23 mouse cellular contexts compared by ENCODE assay signal in genomic region chr5:129365026-129365425, GRCm38 (mm10).
DNase-seq lines count a peak whose midpoint lies in the region; ATAC-seq and TF ChIP-seq lines count a peak whose summit lies in the region.
"Had no signal": no experiment of that assay in that cellular context is flagged by ENCODE, and none has a peak within 500 bp of the region (broad histone marks: within the 10 kb centered on the region; RNA-seq: fewer than 3 reads in every experiment).

No protein-coding gene starts in this region.

- peak; percentile 50 for DNase-seq in hindbrain, postnatal 0 days (ENCODE audit: low spot score)
- no peak for DNase-seq in hindbrain, embryonic 14.5 days (ENCODE audit: low spot score)
- DNase-seq in midbrain, postnatal 0 days (ENCODE audit: low spot score) = peak; percentile 56
- DNase-seq in midbrain, embryonic 10.5 days (ENCODE audit: low spot score) = no peak
- DNase-seq in testis, postnatal 10 days (ENCODE audit: low spot score) = no peak
- DNase-seq: adrenal gland, adult 8-10 months; adrenal gland, postnatal 25 days; cerebellum, adult 11 months; cerebellum, adult 8-10 months; forebrain, postnatal 0 days; gastrocnemius, adult 2 months; gastrocnemius, postnatal 14 days; heart, adult 11 months had no signal

- no peak for TF ChIP-seq POLR2A in testis, adult 2 months (IDR thresholded peaks at IDR 0.05; ENCODE audit: control insufficient read depth, low read depth, low read length)

- H3K4me1 ChIP-seq in hindbrain, postnatal 0 days (ENCODE audit: insufficient read depth, low read length) = no peaks in the 10 kb centered on the region; the same call in 1 of the 2 replicates
- H3K4me1 ChIP-seq in hindbrain, embryonic 14.5 days (replicated peaks; ENCODE audit: control insufficient read depth, insufficient read depth, low read length) = no peaks in the 10 kb centered on the region
- H3K4me1 ChIP-seq in midbrain, postnatal 0 days (ENCODE audit: insufficient read depth, low read length) = peaks cover 4% of the 10 kb centered on the region; the same call in 1 of the 2 replicates
- H3K4me1 ChIP-seq in midbrain, embryonic 10.5 days = 0 out of 2 replicates have a peak, but pooled peaks cover 4% of the 10 kb centered on the region
- H3K4me1 ChIP-seq in testis, adult 2 months (ENCODE audit: control insufficient read depth, insufficient read depth, low read length) = no peaks in the 10 kb centered on the region; the same call in 1 of the 2 replicates
- H3K4me1 ChIP-seq in kidney, embryonic 16.5 days (ENCODE audit: insufficient read depth, low read length) = no peaks in the 10 kb centered on the region
- H3K4me1 ChIP-seq: embryonic facial prominence, embryonic 12.5 days; embryonic facial prominence, embryonic 15.5 days had no signal

- no peaks in the 10 kb centered on the region for H3K27me3 ChIP-seq in hindbrain, postnatal 0 days (ENCODE audit: insufficient read depth, low read length)
- H3K27me3 ChIP-seq in hindbrain, embryonic 14.5 days (ENCODE audit: control insufficient read depth, insufficient read depth, low read length) = no peaks in the 10 kb centered on the region
- H3K27me3 ChIP-seq in midbrain, postnatal 0 days (ENCODE audit: insufficient read depth, low read length) = peaks cover 5% of the 10 kb centered on the region; the same call in 1 of the 2 replicates
- no peaks in the 10 kb centered on the region for H3K27me3 ChIP-seq in midbrain, embryonic 10.5 days (ENCODE audit: low read depth, poor library complexity, severe bottlenecking)
- no peaks in the 10 kb centered on the region for H3K27me3 ChIP-seq in testis, adult 2 months (ENCODE audit: control insufficient read depth, insufficient read depth, low read length)
- no peaks in the 10 kb centered on the region for H3K27me3 ChIP-seq in kidney, embryonic 16.5 days (ENCODE audit: insufficient read depth, low read length)
- H3K27me3 ChIP-seq: embryonic facial prominence, embryonic 12.5 days; embryonic facial prominence, embryonic 15.5 days; hindbrain, embryonic 12.5 days had no signal

- H3K9ac ChIP-seq in hindbrain, postnatal 0 days (replicated peaks; ENCODE audit: low read length) = no peak overlapping the region
- H3K9ac ChIP-seq in hindbrain, embryonic 14.5 days = no peak overlapping the region
- H3K9ac ChIP-seq in midbrain, postnatal 0 days (replicated peaks; ENCODE audit: low read length, poor library complexity, severe bottlenecking) = no peak overlapping the region
- H3K9ac ChIP-seq in kidney, embryonic 16.5 days (replicated peaks; ENCODE audit: low read length) = no peak overlapping the region
- H3K9ac ChIP-seq: embryonic facial prominence, embryonic 12.5 days; embryonic facial prominence, embryonic 15.5 days; forebrain, postnatal 0 days; hindbrain, embryonic 12.5 days had no signal

- H3K4me2 ChIP-seq in hindbrain, postnatal 0 days (ENCODE audit: low read depth, low read length) = no peak overlapping the region
- no peak overlapping the region for H3K4me2 ChIP-seq in hindbrain, embryonic 14.5 days (replicated peaks)
- H3K4me2 ChIP-seq in midbrain, postnatal 0 days (ENCODE audit: low read depth, low read length, poor library complexity, severe bottlenecking) = no peak overlapping the region
- H3K4me2 ChIP-seq in kidney, embryonic 16.5 days (replicated peaks; ENCODE audit: low read depth, low read length) = no peak overlapping the region
- H3K4me2 ChIP-seq: embryonic facial prominence, embryonic 12.5 days; embryonic facial prominence, embryonic 15.5 days; heart, embryonic 11.5 days; hindbrain, embryonic 12.5 days had no signal

- H3K27ac ChIP-seq in hindbrain, postnatal 0 days = no peak overlapping the region
- H3K27ac ChIP-seq in hindbrain, embryonic 14.5 days = no peak overlapping the region
- H3K27ac ChIP-seq in midbrain, postnatal 0 days (ENCODE audit: low read depth, low read length) = no peak overlapping the region
- no peak overlapping the region for H3K27ac ChIP-seq in midbrain, embryonic 10.5 days (replicated peaks)
- no peak overlapping the region for H3K27ac ChIP-seq in testis, adult 2 months (ENCODE audit: control insufficient read depth, insufficient read depth, low read depth, low read length)
- no peak overlapping the region for H3K27ac ChIP-seq in kidney, embryonic 16.5 days (ENCODE audit: low read length)
- H3K27ac ChIP-seq: embryonic facial prominence, embryonic 12.5 days; embryonic facial prominence, embryonic 15.5 days; gastrocnemius, adult 2 months; hindbrain, embryonic 12.5 days had no signal

- no peak for TF ChIP-seq CTCF in hindbrain, postnatal 0 days (IDR thresholded peaks at IDR 0.05; ENCODE audit: low read depth)
- no peak for TF ChIP-seq CTCF in midbrain, postnatal 0 days (IDR thresholded peaks at IDR 0.05)
- no peak for TF ChIP-seq CTCF in testis, adult 2 months (IDR thresholded peaks at IDR 0.05; ENCODE audit: control insufficient read depth, insufficient read depth, insufficient replicate concordance, low read depth, low read length)

- H3K36me3 ChIP-seq in hindbrain, postnatal 0 days (ENCODE audit: insufficient read depth, low read length) = no peaks in the 10 kb centered on the region
- H3K36me3 ChIP-seq in hindbrain, embryonic 14.5 days (replicated peaks; ENCODE audit: control insufficient read depth, insufficient read depth) = no peaks in the 10 kb centered on the region
- H3K36me3 ChIP-seq in midbrain, postnatal 0 days (ENCODE audit: insufficient read depth, low read length) = no peaks in the 10 kb centered on the region
- H3K36me3 ChIP-seq in midbrain, embryonic 10.5 days = no peaks in the 10 kb centered on the region
- H3K36me3 ChIP-seq in testis, adult 2 months (ENCODE audit: control insufficient read depth, insufficient read depth, low read length) = no peaks in the 10 kb centered on the region
- no peaks in the 10 kb centered on the region for H3K36me3 ChIP-seq in kidney, embryonic 16.5 days (ENCODE audit: insufficient read depth, low read length)
- H3K36me3 ChIP-seq: embryonic facial prominence, embryonic 12.5 days; embryonic facial prominence, embryonic 15.5 days; hindbrain, embryonic 12.5 days had no signal

- no peaks in the 10 kb centered on the region for H3K9me3 ChIP-seq in hindbrain, postnatal 0 days (ENCODE audit: low read length)
- no peaks in the 10 kb centered on the region for H3K9me3 ChIP-seq in hindbrain, embryonic 14.5 days (ENCODE audit: control insufficient read depth, low read length)
- H3K9me3 ChIP-seq in midbrain, postnatal 0 days (ENCODE audit: low read length) = no peaks in the 10 kb centered on the region
- no peaks in the 10 kb centered on the region for H3K9me3 ChIP-seq in midbrain, embryonic 10.5 days (replicated peaks)
- H3K9me3 ChIP-seq in kidney, embryonic 16.5 days (ENCODE audit: low read length) = no peaks in the 10 kb centered on the region
- H3K9me3 ChIP-seq: embryonic facial prominence, embryonic 12.5 days; embryonic facial prominence, embryonic 15.5 days; hindbrain, embryonic 12.5 days had no signal

- H3K4me3 ChIP-seq in hindbrain, postnatal 0 days (ENCODE audit: low read length) = no peak overlapping the region
- H3K4me3 ChIP-seq in hindbrain, embryonic 14.5 days (replicated peaks; ENCODE audit: low read length) = no peak overlapping the region
- H3K4me3 ChIP-seq in midbrain, postnatal 0 days (ENCODE audit: low read depth, low read length) = no peak overlapping the region
- H3K4me3 ChIP-seq in midbrain, embryonic 10.5 days = no peak overlapping the region
- peak overlapping the region; percentile 53 for H3K4me3 ChIP-seq in testis, adult 2 months (ENCODE audit: control insufficient read depth, low read depth, low read length)
- H3K4me3 ChIP-seq in kidney, embryonic 16.5 days (ENCODE audit: low read length) = no peak overlapping the region
- H3K4me3 ChIP-seq: embryonic facial prominence, embryonic 12.5 days; embryonic facial prominence, embryonic 15.5 days; gastrocnemius, adult 2 months; hindbrain, embryonic 12.5 days had no signal

- WGBS in hindbrain, postnatal 0 days = 54% methylated on average over 8 of the region's 8 CpGs
- 80% methylated on average over 8 of the region's 8 CpGs for WGBS in hindbrain, embryonic 14.5 days
- 51% methylated on average over 8 of the region's 8 CpGs for WGBS in midbrain, postnatal 0 days
- 81% methylated on average over 8 of the region's 8 CpGs for WGBS in midbrain, embryonic 10.5 days
- WGBS in kidney, embryonic 16.5 days = 81% methylated on average over 8 of the region's 8 CpGs

- peak; percentile 14; the same call in 1 of the 2 replicates for ATAC-seq in hindbrain, postnatal 0 days
- no peak for ATAC-seq in hindbrain, embryonic 14.5 days (ENCODE audit: low FRiP score)
- no peak for ATAC-seq in midbrain, postnatal 0 days (ENCODE audit: low FRiP score)
- ATAC-seq in kidney, embryonic 16.5 days (ENCODE audit: low FRiP score, low TSS enrichment) = no peak
- ATAC-seq: activated CD4-positive, CD25-positive, alpha-beta regulatory T cell, adult 4 months; CD4-positive, CD25-positive, alpha-beta regulatory T cell, adult 4 months; forebrain, embryonic 14.5 days; forebrain, postnatal 0 days; inflammation-experienced regulatory T-cells, adult 6 months had no signal

Comparison
In these comparisons a context has a peak if more than half of its experiments do, and no peak if none do; other contexts are left out.
1. DNase-seq: peak in hindbrain, postnatal 0 days (single experiment) and midbrain, postnatal 0 days (single experiment); none in hindbrain, embryonic 14.5 days (single experiment), midbrain, embryonic 10.5 days (single experiment) and testis, postnatal 10 days (single experiment).